Mouse (Mus musculus): Measurements from ENCODE around the gene Rabgap1l.

DNA sequence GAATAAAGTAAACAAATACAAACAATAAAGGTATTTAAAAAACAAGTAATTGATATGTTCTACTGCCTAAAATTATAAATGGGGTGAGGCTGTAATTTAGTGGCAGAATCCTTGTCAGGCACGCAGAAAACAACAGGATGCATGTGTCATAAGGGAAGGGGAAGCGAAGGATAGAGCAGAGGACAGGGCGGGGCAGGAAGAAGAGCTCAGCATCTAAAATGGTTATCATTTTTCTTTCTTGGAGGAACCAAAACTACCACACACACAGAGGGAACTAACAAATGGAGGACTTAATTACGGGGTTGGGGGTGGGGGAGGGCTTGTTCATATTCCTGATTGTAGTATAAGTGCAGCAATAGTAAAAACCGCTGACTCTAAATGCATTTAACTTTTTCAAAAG, 351.9 kb downstream of the Rabgap1l start:
- TF ChIP-seq EP300 (IDR thresholded peaks at IDR 0.05; ENCODE audit: insufficient read depth, low read depth, low read length) (no peak), CTCF (IDR thresholded peaks at IDR 0.05) (no peak), POLR2A (IDR thresholded peaks at IDR 0.05; ENCODE audit: insufficient read depth, low read depth, low read length) (no peak)
